Mouse (Mus musculus) gastrocnemius, postnatal 4 days (tissue): ENCODE results near the gene Rcc1. TPM values are rescaled to one million over a fixed set of nuclear protein-coding genes. Genes with fewer than 3 reads are reported as not detected.
"Not testable (repeated sequence)": the region's sequence is repeated elsewhere in the genome, so short reads cannot be mapped to it uniquely, and the experiment has no call there.

Experiments used
- DNase-seq, 2 experiments: peaks; one replicate each; pipeline ENCODE4 v3.0.0; 2021 to 2022; ENCODE audit warnings: low spot score in 2 of 2, mixed read lengths in 2 of 2
- total RNA-seq, 2 experiments: library from RNA; stranded (reverse); gene quantifications; 2 replicates each; pipeline ENCODE4 v1.2.3; 2021

Gene Rcc1
- total RNA-seq, 2 experiments from 2014 or later: 25.3 to 27.7 TPM

DNA sequence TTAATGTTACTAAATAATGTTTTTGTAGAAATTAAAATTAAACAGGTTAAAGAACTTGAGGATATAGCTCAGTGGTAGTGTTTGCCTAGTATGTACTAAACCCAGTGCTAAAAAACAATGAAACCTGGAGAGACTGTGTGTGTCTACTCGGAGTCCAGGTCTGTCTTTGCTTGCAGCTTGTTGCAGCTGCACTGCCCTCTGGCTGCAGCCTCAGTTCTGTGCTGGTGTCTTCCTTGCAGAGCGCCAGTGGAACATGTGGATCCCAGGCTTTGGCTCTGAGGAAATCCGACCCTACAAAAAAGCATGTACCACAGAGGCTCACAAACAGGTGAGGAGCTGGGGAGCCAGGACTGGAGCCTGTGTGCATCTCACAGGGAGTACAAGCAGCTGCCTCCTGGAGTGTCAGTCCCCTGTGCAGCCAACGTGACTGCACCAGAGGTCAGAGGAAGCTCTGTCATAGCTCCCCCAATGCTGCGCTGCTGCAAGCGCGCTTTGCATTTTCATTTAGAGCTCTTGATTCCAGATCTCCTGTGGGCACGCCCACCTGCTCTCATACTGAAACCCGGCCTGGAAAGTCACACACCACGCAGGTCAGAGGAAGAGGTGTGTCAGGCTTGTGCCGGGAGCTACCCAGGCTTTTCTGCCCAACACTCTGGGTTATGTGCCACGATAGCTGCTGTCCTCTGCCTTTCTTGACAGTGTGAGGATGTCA lies 61.6 kb downstream of the Rcc1 start:
- DNase-seq: no peak

DNA sequence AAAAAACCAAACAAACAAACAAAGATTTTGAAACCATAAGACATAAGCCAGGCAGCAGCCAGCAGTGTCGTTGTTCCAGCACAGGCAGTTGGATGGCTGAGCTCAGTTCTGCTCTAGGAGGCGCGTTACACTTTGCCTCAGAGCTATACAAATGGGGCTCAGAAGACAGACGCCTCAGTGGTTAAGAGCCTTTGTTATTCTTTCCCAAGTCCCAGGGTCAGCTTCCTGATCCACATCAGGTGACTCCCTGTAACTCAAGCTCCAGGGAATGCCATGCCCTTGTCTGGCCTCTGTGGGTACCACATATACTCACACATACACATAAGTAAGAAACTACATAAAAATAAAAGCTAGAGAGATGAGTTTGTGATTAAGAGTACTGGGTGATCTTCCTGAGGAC lies 62.3 kb downstream of the Rcc1 start:
- DNase-seq: no peak

DNA sequence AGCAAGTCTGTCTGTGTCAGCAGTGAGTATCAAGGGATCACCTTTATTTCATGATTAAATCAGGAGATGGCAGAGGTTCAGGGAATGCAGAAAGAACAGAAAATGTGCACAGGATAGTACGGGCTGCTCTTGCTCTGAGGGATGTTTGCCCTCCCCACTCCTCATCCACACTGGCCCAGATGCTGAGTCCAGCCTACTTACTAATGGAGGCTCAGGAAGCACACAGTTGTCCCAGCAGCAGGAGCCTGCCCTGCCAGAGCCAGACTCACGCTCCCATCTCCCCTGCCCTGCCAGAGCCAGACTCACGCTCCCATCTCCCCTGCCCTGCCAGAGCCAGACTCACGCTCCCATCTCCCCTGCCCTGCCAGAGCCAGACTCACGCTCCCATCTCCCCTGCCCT lies 64.6 kb downstream of the Rcc1 start:
- DNase-seq: not testable (repeated sequence)

Other genes with a start within 250 kb of the Rcc1 start
- gene Oprd1, start 209.1 kb downstream of the Rcc1 start, total RNA-seq: under 1 TPM in 1 of 2 experiments, not detected in 1; 0.16 TPM
- gene Ythdf2, start 141.3 kb downstream of the Rcc1 start, total RNA-seq: 10 to 100 TPM; 44.7 to 53.4 TPM
- gene Gmeb1, start 92.0 kb downstream of the Rcc1 start, total RNA-seq: 10 to 100 TPM; 18.7 to 19.5 TPM
- 10 to 100 TPM; 26.6 to 29.2 TPM for gene Taf12, start 79.2 kb downstream of the Rcc1 start, total RNA-seq
- 1 to 10 TPM; 1.0 to 1.3 TPM for gene Rab42, start 50.2 kb downstream of the Rcc1 start, total RNA-seq
- gene Trnau1ap, start 24.1 kb downstream of the Rcc1 start, total RNA-seq: 10 to 100 TPM; 25.0 to 26.6 TPM
- gene Phactr4, start 68.9 kb upstream of the Rcc1 start, total RNA-seq: 10 to 100 TPM; 25.3 to 25.9 TPM
- gene Med18, start 110.3 kb upstream of the Rcc1 start, total RNA-seq: 1 to 10 TPM; 6.9 to 7.0 TPM
- 1 to 10 TPM; 2.0 to 2.8 TPM for gene Sesn2, start 156.9 kb upstream of the Rcc1 start, total RNA-seq
- gene Atpif1, start 180.1 kb upstream of the Rcc1 start, total RNA-seq: 100 to 1,000 TPM; 213 to 218 TPM
- gene Dnajc8, start 181.9 kb upstream of the Rcc1 start, total RNA-seq: 10 to 100 TPM; 71.4 to 79.4 TPM
- gene Ptafr, start 210.5 kb upstream of the Rcc1 start, total RNA-seq: 1 to 10 TPM; 3.5 to 3.9 TPM